Mouse (Mus musculus): ENCODE results near the gene Mbd3.

Mbd3 gene

DNA sequence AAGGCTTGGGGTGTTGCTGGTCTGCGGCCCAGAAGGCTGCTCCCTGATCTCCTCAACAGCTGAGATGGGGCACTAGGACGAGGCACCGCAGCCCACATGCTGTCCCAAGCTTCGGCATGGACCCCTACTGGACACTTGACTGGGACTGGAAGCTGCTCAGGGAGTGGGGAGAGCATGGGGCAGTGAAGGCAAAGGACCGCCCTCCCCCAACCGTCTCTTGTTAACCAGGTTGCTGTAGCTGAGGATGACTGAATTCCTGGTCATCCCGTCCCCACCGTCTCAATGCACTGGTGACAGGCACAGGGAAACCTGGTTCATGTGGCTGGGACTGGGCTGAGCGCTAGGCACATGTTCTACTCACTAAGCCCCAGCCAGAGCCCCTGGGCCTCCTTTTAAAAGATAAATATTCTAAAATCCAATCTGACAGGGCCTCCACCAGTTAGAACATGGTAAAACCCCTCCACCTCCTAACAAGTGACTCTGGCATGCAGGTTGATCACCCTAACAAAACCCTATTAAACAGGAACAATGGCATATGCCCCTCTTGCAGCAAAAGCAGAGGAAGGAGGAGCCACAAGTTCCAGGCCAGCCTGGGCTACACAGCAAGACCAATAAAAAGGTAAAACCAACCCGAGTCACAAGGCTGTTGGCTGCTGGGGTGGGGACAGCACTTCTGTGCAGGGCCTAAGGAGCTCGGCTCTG is 2.4 kb downstream of the Mbd3 start:
- no peak for DNase-seq (ENCODE audit: low spot score in 2 of 2)

DNA sequence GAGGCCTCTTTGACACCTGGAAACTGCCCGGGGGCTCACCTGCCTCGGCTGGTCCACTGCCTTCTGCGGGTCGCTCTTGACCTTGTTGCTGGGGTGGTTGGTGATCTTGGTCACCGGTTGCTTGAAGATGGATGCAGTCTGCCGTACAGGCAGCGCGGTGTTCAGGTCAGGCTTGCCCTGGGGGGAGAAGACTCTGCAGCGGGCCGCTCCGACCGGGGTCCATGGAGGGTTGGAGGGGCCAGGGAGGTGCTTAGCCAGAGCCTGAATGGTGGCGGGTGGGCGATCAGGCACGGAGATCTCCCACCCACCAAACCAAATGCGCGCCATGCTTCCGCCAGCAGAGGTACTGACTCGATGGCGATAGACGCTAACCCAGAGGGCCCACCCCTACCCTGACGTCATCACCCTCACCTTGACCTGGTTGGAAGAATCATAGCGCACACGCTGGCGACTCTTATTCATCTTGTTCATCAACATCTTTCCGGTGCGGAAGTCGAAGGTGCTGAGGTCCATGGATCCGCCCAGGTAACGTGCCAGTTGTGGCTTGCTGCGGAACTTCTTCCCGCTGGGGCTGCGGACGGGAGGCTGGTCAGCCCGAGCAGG is 4.2 kb downstream of the Mbd3 start:
- no peak for DNase-seq (ENCODE audit: low spot score in 2 of 2)

DNA sequence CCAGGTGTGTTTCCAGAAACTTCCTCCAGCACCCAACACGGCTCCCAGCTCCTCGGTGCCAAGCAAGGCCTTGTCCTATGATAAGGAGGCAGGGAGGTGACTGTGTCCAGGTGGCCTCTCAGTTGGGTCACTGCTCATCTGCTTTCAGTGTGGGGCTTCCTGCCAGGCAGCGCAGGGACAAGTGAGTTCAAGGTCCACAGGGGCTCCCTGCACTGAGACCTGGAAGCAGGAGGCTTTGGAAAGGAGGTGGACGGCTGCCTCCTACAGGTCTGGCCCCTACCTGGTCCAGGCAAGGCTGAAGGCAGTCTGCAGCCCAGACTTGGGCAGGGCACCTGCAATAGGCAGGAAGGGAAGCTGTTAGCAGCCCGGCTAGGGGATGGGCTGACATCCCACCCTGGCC is 6.7 kb downstream of the Mbd3 start:
- no peak for DNase-seq (ENCODE audit: low spot score in 2 of 2)

DNA sequence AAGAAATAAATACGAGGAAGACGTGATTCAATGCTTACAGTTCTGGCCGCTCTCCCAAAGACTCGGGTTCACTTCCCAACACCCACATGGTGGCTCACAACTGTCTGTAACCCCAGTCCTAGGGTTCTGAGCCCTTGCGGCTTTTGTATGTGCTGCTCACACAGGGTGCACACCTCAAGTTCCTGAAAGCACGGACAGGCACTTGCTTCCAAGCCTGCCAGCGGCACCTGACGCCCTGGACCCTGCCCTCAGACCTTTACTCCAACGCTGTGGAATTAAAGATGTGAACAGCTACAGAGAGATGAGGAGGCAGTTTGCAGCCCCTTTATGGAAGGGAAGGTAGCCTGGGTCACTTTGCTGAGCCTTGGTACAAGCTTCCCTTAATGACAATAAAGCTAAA is 8.7 kb downstream of the Mbd3 start:
- no peak for DNase-seq (ENCODE audit: low spot score in 2 of 2)

DNA sequence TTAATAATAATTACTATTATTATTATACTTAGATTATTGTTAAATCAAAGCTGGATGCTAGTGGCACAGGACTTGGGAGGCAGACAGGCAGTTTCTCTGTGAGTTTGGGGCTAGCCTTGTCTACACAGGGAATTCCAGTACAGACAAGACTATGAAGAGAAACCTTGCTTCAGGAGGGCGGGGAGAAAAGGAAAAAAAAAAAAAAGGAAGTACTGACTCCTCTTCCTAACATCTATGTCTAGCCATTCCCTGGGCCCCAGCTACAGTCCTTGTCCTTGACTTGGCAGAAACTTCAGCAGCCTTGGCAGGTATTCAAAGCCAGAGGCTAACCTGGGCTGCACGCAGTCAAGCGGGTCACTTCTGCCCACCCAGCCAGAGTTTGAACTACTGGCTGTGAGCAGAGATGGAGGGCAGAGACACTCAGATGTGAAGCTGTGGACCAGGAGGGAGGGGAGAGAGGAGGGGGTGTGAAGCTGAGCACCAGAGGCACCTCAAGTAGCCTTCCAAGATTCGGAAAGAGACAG is 10.1 kb downstream of the Mbd3 start:
- DNase-seq (ENCODE audit: low spot score in 2 of 2), result no peak

DNA sequence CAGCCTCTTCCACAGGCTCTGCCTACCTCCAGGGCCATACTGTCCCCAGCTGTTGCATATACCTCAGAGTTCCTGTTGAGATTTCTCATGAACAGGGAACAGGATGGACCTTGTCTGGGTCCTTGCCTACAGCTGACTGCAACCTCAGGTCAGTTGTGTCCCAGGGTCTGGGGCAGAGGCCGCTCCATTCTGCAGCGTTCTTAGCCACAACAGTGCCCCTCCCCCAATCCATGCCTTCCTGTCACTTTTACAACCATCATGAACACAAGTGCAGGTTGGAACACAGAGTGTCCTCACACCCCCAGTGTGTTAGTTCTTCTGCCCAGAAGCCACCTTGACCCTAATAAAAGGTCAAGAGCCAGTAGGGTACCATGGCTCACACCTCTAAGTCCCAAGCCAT is 10.6 kb downstream of the Mbd3 start:
- no peak for DNase-seq (ENCODE audit: low spot score in 2 of 2)

DNA sequence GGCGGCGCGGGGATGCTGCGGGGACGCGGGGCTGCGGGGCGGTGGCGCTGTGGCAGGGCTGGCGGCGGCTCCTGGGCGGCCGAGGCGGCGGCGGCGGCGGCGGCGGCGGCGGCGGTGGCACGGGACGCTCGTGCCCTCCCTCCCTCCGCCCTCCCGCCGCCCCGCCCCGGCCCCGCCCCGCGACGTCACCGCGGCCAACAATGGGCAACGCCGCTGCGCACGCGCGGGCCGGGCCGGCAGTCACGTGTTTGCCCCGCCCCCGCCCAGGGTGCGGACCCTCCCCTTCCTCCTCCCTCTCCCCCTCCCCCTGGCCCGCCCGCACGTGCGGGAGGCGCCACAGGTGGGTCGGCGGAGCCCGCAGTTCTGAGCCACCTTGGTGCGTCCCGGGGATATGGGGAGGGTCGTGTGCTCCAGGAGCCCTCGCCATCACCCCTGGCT is 11.8 kb downstream of the Mbd3 start, which contains the start of gene Mex3d:
TSS of gene Mex3d (minus strand) at position 138 of the 438 bp plus-strand sequence.
- DNase-seq (ENCODE audit: low spot score in 2 of 2), result peak; percentile 73 to 81

DNA sequence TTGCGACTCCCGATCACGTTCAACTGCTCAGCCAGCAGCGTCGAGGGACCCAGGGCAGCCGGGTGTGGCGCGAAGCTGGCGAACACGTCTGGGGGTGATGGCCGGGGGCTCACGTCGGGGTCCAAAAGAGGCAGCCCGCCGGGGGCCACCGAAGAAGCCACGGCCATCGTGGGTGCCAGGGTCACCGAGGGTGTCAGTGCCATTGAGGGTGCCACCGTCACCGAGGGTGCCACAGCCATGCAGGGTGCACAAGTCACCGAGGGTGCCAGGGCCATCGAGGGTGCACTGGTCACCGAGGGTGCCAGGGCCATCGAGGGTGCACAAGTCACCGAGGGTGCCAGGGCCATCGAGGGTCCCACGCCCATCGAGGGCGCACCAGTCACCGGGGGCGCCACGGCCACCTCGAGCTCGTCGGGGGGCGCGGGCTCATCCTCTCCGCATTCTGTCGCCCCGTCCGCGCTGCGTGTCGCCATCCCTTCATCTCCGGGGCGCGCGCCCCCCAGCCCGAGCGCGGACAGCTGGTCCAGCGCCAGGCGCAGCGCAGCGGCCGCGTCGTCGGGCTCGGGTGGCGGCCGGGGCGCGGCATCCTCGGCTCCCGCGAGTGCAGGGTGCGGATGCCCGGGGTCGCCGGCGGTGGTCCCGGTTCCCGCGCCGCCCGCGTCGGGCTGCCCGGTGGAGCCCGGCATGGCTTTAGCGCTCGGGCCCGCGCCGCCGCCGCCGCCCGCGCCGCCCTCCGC is 12.4 kb downstream of the Mbd3 start:
- DNase-seq (ENCODE audit: low spot score in 2 of 2), result no peak

DNA sequence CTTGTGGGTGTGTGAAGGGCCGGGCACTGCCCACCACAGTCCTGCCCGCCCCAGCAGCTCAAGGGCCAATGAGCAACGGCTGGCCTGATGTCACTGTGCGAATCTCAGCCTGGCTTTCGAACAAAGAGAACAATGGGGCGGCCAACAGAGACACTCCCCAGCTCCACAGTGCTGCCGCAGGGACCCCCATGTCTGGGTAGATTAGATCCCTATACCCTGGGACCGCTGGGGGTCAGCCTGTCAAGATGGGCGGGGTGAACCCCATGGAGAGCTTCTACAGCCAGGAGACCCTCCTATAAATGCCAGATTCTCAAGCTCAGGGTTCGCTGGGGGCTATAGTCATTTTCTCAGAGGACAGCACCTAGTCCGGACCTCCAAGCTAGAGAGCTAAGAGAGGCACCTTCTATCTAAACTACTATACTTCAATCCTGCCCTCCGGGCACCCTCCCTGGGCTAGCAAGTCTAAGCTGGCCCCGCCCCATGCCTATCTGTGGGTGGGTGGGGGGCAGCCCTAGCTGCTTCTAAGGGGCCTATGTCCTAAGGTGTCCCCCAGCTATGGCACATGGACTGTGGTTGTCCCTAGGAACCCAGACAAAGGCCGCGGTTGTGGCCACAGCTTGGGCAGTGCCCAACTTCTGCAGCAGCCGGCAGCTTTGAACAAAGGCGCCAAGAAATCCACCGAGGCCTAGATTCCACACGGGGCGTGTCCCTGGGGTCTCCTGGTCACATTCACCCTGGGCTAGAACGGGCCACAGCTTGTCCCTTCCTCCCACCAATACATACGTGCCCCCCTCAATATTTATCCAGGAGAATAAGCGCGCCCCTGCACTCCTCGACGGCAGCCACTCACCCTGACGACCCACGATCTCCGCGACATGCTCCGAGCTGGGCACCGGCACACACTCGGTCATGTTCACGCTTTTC is 13.3 kb downstream of the Mbd3 start:
- DNase-seq (ENCODE audit: low spot score in 2 of 2), result no peak

DNA sequence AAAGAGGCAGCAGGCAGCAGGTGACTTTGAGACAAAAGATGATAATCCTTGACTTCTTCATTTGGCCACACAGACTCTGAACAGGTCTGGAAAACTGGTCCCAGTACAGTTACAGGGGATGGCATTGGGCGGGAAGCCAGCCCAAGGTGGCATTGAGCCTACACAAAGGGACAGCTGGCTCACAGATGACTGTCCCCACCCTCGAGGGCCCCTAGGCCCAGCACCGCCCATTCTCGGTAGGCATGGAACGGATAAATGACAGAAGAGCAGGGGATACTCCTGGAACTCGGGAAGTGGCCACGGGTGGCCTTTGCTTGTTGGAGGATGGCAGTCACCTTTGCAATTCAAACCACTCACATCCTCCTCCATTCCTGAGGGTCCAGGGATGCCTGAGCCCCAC is 14.0 kb downstream of the Mbd3 start:
- DNase-seq (ENCODE audit: low spot score in 2 of 2), result no peak

DNA sequence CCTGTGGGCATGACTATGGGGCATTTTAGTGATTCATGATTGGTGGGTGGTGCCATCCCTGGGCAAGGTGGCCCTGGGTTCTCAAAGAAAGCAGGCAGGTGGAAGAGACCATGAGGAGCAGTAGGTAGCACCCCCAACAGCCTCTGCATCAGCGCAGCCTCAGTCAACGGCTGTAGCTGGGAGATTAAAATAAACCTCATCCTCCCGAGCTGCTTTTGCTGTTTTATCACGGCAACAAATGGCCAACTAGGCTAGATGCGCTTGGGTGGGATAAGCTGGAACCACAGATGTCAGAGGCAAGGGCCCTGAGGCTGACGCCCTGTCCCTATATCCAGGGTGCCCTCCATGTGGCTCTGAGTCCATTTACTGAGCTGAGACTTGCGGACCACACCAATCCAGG is 14.6 kb downstream of the Mbd3 start:
- DNase-seq (ENCODE audit: low spot score in 2 of 2), result no peak

DNA sequence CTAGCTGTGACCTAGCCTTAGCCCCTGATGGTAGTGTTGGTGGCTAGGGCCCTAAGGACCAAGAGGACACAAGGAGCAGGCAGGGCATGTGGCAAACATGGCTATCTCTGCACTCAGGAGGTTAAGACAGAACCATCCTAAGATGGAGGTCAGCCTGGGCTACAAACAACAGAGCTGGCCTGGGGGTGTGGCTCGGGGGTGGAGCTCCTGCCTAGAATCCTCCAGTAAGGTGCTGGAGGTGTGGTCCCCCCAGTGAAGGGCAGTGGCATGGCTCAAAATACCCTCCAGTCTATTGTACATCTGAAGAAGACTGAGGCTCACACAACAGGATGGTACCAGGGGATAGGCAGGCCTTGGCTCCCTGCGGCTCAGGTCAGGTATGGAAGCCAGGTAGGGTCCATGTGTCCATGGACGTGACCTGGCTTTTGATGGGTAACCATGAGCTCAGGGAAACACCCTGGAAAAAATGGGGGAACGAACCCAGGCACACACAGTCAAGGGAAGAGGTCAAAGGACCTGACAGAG is 15.2 kb downstream of the Mbd3 start:
- DNase-seq (ENCODE audit: low spot score in 2 of 2), result no peak

DNA sequence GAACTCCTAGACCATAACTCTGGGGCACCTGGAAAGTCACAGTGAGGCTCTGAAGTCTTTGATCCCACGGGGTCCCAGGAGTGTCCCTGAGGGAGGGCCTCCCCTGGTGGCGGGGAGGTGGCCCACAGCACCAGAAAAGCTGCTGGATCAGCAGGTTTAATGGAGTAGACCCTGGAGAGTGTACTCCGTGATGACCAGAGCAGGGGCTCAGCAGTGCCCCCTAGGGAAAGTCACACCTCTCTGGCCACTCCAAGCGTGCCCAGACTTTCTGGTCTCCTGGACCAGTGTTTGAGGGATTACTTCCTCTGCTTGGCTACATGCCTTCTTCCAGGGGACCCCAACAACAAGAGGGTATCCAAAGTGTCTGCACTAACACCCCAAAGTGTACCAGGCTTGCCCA is 15.9 kb downstream of the Mbd3 start:
- DNase-seq (ENCODE audit: low spot score in 2 of 2), result no peak

DNA sequence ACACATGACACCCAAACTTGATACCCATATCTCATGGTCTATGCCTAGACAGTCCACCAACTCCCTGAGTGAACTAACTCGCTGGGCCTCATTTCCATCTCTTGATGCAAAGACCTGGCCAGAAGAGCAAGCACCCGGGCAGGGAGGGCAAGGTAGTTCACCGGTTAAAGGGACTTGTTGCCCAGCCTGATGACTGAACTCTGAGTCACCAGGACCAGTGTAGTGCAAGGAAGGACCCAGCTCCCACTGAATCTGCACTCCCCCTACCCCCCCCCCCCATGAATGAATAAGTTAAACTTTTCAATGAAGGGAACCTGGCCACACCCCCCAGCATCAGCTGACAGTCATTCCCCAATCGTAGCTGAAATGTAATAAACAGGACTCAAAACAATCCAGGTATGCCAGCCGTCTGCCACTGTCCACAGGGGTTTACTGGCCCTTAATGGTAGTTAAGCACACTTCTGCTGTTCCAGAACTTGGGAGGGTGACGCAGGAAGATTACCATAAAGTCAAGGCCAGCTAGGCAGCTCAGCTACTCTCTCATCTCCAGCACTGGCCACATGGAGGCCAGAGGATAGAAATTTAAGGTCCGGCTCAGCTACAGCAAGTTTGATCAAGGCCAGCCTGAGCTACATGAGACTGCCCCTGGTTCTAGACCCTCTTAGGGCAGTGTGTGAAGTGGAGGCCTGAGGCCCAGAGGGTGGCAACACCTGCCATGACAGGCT is 16.5 kb downstream of the Mbd3 start:
- no peak for DNase-seq (ENCODE audit: low spot score in 2 of 2)

DNA sequence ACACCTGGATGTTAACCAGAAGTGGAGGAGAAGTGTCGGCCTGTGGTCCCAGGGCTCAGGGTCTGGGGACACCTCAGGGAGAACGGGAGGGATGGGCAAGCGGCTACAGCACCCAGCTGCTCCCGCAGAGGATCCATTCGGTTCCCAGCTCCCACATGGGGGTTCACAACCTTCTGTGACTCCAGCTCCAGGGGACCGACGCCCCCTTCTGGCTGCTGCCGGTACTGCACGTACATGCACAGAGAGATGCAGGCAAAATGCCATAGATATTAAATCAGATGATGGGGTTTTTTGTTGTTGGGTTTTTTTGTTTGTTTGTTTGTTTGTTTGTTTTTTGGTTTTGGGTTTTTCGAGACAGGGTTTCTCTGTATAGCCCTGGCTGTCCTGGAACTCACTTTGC is 21.6 kb downstream of the Mbd3 start:
- no peak for DNase-seq (ENCODE audit: low spot score in 2 of 2)

DNA sequence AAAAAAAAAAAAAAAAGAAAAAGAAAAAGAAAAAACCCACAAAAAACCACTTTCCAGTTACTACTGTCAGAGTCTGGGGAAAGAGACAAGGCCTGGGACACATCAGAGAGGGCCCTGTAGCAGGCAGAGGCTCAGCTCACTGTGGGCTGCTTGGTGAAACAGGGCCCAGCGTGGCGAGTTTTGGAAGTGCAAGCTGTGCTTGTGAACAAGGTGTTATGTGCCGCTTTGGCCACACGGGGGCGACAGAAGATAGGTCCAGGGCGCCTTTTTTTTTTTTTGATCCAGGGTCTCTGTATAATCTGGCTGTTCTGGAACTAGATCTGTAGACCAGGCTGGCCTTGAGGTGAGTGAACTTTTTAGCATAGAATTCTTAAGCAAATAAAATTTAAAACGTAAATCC is 23.2 kb downstream of the Mbd3 start:
- DNase-seq (ENCODE audit: low spot score in 2 of 2), result peak; percentile 82 to 91

DNA sequence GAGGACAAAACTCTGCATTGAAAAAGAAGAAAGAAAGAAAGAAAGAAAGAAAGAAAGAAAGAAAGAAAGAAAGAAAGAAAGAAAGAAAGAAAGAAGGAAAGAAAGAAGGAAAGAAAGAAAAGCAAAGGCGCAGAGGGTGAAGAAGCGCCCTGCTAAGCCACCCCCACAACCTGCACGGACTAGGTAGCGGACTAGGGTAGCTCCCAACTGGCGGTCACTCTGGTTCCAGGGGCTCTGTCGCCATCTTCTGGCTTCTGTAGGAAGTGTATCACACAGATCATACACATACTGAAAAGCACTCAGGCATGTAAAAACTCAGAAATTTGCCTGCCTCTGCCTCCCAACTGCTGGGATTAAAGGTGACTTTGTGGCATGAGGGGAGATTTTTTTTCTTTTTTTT is 25.3 kb downstream of the Mbd3 start:
- DNase-seq (ENCODE audit: low spot score in 2 of 2), result peak; percentile 54 to 79

DNA sequence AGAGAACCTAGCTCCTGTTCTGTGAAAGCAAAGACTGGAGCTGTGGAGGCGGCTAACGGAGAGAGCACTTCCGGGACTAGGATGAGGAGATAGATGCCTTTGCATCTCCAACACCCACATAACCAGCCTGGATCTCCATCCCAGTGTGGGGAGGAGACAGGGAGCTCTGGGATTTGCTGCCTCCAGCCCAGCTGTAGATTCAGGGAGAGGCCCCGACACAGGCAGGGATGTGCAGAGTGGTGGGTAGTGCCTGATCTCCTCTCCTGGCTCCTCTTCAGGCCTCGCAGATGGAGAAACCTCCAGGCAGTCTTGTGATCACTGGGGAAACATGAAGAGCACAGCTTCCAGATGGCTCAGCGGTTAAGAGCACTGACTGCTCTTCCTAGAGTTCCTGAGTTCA is 26.6 kb downstream of the Mbd3 start:
- DNase-seq (ENCODE audit: low spot score in 2 of 2), result no peak

DNA sequence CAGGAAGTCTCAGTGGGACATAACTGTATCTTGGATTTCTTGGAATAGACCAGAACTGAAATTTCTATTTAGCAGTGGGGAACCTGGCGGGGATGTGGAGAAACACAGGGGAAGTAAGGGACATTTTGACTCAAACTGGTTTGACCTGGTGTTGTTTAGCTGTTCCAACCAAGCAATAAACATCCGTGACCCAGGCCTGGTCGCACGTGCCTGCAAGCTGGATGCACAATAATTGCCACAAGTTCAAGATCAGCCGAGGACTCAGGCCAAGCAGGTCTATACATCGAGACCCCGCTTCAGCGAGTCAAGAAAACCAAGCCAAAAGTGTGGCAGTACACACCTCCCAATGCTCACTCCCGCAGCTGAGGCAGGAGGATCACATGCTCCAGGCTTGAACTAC is 27.4 kb downstream of the Mbd3 start:
- DNase-seq (ENCODE audit: low spot score in 2 of 2), result no peak

DNA sequence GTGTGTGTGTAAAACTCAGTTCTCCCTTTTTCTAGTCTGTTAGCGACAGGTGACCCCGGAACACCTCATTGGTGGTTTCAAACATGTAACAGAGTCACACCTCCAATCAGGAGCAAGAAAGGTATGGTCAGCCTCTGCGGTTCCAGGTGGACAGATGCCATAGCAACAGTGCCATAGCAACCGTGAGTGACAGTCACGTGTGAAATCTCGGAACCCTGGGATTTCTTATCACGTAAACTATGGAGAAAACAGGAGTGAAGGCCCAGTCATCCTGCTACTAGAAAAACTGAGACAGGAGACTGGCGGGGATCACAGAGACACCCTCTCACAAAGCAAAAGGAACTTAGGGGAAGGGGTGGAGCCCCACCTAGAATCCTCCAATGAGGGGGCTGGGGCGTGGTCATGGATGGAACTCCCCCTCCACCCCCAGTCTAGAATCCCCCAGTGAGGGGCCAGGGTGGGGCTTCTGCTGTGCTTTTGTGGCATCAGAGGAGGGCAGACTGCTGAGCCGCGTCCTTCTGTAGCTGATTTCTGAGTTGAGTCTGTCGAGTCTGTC is 27.9 kb downstream of the Mbd3 start:
- DNase-seq (ENCODE audit: low spot score in 2 of 2), result peak in 1 of 2 experiments; percentile 64

All from spleen, postnatal 14 days (tissue).